Mouse (Mus musculus) liver, embryonic 14.5 days (tissue): Measurements from ENCODE around the gene Prlhr.

Experiments
- CTCF ChIP-seq: IDR thresholded peaks from 2 replicates; pipeline ENCODE4 v1.5.1; 2016; ENCODE audit warnings: antibody characterized with exemption, low read depth, control low read depth
- EP300 ChIP-seq: IDR thresholded peaks from 2 replicates; pipeline ENCODE4 v1.6.1; 2016; ENCODE audit warnings: antibody characterized with exemption, low read depth

DNA sequence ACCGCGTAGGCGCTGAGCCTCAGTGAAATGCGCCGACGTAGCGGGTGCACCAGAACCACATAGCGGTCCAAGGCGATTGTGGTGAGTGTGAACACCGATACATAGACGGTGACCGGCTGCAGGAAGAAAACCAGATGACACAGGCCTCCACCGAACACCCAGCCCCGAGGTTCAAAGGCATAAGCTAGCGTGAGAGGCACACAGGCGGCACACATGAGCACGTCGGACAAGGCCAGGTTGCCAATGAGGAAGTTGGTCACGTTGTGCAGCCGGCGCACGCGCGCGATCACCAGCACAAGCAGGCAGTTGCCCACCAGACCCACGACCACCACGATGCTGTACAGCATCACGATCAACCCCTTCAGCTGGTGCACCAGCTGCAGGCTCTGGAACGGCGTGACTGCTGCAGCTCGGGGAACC lies 506 bp downstream of the Prlhr start:
- TF ChIP-seq CTCF (no peak), EP300 (no peak)
